Mouse (Mus musculus) embryonic fibroblast, embryonic 13.5 days (primary cell): Measurements from ENCODE around the gene Gm5426. TPM values are rescaled to one million over a fixed set of nuclear protein-coding genes. Genes with fewer than 3 reads are reported as not detected.

Experiments used
- H3K27ac ChIP-seq: 2 replicates; pipeline ENCODE4 v1.5.1; 2012; ENCODE audit warnings: low read length, control low read depth, inconsistent platforms; ENCODE audit not compliant: insufficient read depth
- H3K4me1 ChIP-seq: 2 replicates; pipeline ENCODE4 v1.6.1; 2011; ENCODE audit warnings: low read length; ENCODE audit not compliant: control insufficient read depth, insufficient read depth
- H3K4me3 ChIP-seq: 2 replicates; pipeline ENCODE4 v1.5.1; 2011; ENCODE audit warnings: mild to moderate bottlenecking, control low read depth, low read length; ENCODE audit not compliant: insufficient read depth
- CTCF ChIP-seq: IDR thresholded peaks from 2 replicates; pipeline ENCODE4 v1.5.1; 2011; ENCODE audit warnings: mild to moderate bottlenecking, control low read depth, low read length, moderate library complexity, borderline replicate concordance; ENCODE audit not compliant: insufficient read depth
- POLR2A ChIP-seq: IDR thresholded peaks from 2 replicates; pipeline ENCODE4 v1.6.1; 2011; ENCODE audit warnings: low read depth, mild to moderate bottlenecking, control low read depth, low read length, moderate library complexity
- polyA plus RNA-seq: library from polyadenylated mRNA; stranded (reverse); fragments of >200 nt; gene quantifications from 2 replicates; pipeline ENCODE4 v1.2.4, GENCODE M21; 2011; ENCODE audit warnings: low read depth; ENCODE audit not compliant: missing spikeins, insufficient read length

The Gm5426 gene
- polyA plus RNA-seq, 1 experiment: not detected

- H3K4me1 ChIP-seq: no peaks in the 10 kb centered on the region
- TF ChIP-seq CTCF (no peak), POLR2A (no peak)
Observed at GRCm38 (mm10) chr10:96165260-96165659, 28.9 kb downstream of the Gm5426 start.

DNA sequence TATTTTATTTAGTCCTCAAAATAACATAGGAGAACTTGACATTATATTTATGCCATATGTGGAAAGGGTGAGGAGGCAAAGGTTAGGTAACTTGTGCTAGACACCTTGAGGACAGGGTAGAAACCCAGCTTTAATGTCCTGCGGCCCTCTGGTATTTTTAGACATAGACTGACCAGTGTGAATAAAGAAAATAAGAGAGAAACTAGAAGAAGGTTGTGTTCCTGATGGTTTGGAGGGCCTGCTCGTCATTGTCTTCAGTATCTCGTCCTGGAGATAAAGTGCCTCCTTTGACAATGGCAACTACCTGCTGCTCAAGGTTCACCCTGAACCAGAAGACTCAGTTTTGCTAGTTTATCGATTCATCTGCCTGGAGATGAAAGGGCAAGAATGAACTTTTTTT lies 32.6 kb downstream of the Gm5426 start:
- Histone ChIP-seq H3K4me1 (no peaks in the 10 kb centered on the region), H3K27ac (no peak overlapping the region), H3K4me3 (no peak overlapping the region)
- TF ChIP-seq CTCF (no peak), POLR2A (no peak)

More at GRCm38 (mm10) chr10:96165260-96165659, 28.9 kb downstream of the Gm5426 start:
- H3K4me3 ChIP-seq: no peak overlapping the region
- no peak overlapping the region for H3K27ac ChIP-seq

DNA sequence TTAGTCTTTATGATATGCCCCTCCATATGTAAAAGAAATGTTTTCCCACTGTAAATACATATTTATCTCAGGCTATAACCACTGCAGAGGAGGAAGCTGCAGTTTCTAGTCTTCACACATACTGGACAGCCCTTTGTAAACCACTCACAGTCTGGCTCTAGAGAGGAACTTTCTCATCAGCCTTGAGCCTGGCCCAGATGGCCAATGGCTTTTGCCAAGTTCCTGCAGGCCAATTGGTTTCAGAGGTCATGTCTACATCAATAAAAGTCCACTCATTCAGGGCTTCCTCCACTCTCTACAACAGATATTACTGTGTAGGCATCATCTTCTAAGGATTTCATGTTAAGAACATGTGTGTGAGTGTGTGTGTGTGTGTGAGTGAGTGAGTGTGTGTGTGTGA lies 35.1 kb downstream of the Gm5426 start:
- TF ChIP-seq CTCF (no peak), POLR2A (no peak)
- Histone ChIP-seq H3K27ac (no peak overlapping the region), H3K4me3 (no peak overlapping the region), H3K4me1 (no peaks in the 10 kb centered on the region)

GRCm38 (mm10) chr10:96172964-96173363 lies 36.6 kb downstream of the Gm5426 start:
- no peaks in the 10 kb centered on the region for H3K4me1 ChIP-seq
- TF ChIP-seq POLR2A (no peak), CTCF (no peak)
- H3K4me3 ChIP-seq: no peak overlapping the region
- no peak overlapping the region for H3K27ac ChIP-seq

DNA sequence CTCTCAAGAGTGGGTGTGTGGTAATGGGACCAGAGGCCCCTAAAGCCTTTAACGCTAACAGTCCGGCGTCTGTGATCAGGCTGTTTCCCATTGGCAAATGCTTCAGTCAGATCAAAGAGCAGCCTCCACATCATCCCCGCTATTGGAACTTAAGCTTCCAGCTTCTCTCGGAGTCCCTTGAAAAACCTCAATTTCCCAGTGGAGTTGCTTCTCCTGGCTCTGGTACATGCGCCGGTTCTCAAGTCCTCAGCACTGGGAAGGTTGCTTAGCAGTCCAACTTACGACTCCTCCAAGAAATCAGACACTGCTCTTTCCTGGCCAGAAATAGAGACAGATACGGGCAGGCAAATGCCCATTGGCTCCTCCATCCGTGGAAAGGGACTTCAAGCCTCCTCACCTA lies 37.4 kb downstream of the Gm5426 start:
- H3K27ac ChIP-seq: no peak overlapping the region
- no peak overlapping the region for H3K4me3 ChIP-seq
- no peaks in the 10 kb centered on the region for H3K4me1 ChIP-seq
- TF ChIP-seq CTCF (no peak), POLR2A (no peak)

DNA sequence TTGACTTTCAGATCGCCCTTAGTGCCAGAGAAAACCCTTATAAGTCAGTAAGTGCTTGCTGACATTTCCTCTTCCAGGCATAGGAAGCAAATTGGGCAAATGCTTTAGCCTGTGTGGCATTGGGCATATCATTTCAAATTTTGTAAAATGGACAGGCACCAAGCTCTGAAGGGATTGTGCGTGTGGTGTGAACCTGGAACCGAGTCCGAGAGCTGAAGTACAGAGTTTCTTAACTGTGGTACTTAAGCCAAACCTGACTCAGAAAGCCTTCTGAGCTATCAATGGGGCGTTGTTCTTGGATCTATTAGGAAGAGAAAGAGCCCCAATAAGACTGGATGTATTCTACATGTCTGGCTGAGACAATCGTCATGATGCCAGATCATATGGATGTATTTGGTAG lies 40.5 kb downstream of the Gm5426 start:
- H3K4me3 ChIP-seq: no peak overlapping the region
- no peaks in the 10 kb centered on the region for H3K4me1 ChIP-seq

DNA sequence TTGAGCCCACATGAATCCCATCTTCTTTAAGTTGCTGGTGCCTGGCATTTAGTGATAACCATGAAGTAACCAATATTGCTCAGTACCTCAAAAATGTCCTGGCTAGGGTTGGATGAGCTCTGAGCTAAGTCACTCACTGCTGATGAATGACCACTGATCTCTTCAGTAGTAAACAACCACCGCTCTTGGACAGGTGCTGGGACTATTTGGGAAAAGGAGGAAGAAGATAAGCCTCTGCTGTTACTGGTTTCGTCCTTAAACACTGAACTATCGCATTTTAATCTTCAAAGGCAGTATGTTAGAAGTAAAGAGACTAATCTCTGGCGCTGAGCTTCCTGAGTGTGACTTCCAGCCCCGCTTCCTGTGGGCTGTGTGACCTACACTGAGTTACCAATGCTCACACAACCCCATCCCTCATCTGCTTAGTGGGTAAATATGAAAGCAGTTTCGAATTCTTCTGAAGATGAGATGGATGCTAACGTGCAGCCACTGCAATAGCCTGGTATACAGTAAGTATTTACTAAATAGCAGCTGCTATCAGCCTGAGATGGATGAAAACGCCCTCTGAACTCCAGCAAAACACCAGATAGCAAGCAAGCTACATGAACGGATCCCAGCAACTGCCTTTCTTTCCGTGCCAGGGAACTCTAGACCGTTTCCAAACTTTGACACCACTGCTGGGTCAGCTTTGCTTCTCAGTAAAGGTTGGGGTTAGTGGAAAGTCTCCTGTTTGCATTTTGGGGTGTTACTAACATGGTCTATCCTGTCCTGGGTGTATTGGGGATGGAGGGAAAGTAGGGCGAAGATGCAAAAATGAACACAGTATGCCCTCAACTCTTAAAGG lies 44.4 kb downstream of the Gm5426 start:
- Histone ChIP-seq H3K4me3 (no peak overlapping the region), H3K4me1 (no peaks in the 10 kb centered on the region), H3K27ac (no peak overlapping the region)
- TF ChIP-seq CTCF (no peak), POLR2A (no peak)

More for the DNA sequence above, 40.5 kb downstream of the Gm5426 start:
- H3K27ac ChIP-seq: no peak overlapping the region
- no peak for TF ChIP-seq CTCF
- TF ChIP-seq POLR2A: no peak

GRCm38 (mm10) chr10:96181398-96181790 lies 45.0 kb downstream of the Gm5426 start:
- TF ChIP-seq POLR2A (no peak), CTCF (no peak)
- H3K27ac ChIP-seq: no peak overlapping the region

GRCm38 (mm10) chr10:96181883-96182628 lies 45.7 kb downstream of the Gm5426 start:
- no peak overlapping the region for H3K27ac ChIP-seq
- no peak overlapping the region for H3K4me3 ChIP-seq
- TF ChIP-seq POLR2A (no peak), CTCF (no peak)
- H3K4me1 ChIP-seq: no peaks in the 10 kb centered on the region

More at GRCm38 (mm10) chr10:96181398-96181790, 45.0 kb downstream of the Gm5426 start:
- no peak overlapping the region for H3K4me3 ChIP-seq
- no peaks in the 10 kb centered on the region for H3K4me1 ChIP-seq

DNA sequence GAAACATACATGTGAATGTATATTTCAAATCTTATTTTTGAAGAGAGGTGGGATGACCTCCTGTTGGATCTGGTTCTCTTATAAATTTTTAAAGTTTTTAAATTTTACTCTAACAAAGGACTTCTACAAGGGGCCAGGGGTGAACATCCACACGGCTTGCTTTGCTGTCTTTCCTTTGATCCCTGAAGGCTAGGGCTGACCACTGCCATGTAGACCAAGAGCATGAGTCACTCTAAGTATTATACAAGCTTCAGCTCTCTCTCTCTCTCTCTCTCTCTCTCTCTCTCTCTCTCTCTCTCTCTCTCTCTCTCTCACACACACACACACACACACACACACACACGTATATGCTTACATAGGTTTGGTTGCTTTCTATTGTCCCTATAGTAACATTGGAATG lies 48.6 kb downstream of the Gm5426 start:
- H3K27ac ChIP-seq: no peak overlapping the region
- no peak for TF ChIP-seq POLR2A
- no peak for TF ChIP-seq CTCF
- peaks cover 9% of the 10 kb centered on the region for H3K4me1 ChIP-seq
- H3K4me3 ChIP-seq: no peak overlapping the region
